Mouse (Mus musculus) frontal cortex, adult (tissue): ENCODE results near the gene Dusp13.

Experiments
- ATAC-seq: cut with Nextera tagmentation; 2 replicates; pipeline ENCODE4 v1.9.2; 2017; ENCODE audit warnings: mild to moderate bottlenecking, moderate library complexity, mixed read lengths; ENCODE audit not compliant: low TSS enrichment

Gene Dusp13

GRCm38 (mm10) chr14:21703255-21703654 is 47.7 kb downstream of the Dusp13 start:
- peak; percentile 25; the same call in 1 of the 2 replicates for ATAC-seq

- no peak for ATAC-seq
Observed at GRCm38 (mm10) chr14:21702691-21703090, 48.3 kb downstream of the Dusp13 start.

- no peak for ATAC-seq
Observed at GRCm38 (mm10) chr14:21696186-21696830, 54.7 kb downstream of the Dusp13 start.

GRCm38 (mm10) chr14:21695020-21695419 is 56.0 kb downstream of the Dusp13 start:
- ATAC-seq = no peak

- ATAC-seq = no peak
Observed at GRCm38 (mm10) chr14:21691070-21691469, 59.9 kb downstream of the Dusp13 start.

- no peak for ATAC-seq
Observed at GRCm38 (mm10) chr14:21686376-21687279, 64.4 kb downstream of the Dusp13 start.

- ATAC-seq = peak; percentile 77
Observed at GRCm38 (mm10) chr14:21685411-21686146, 65.4 kb downstream of the Dusp13 start.

- no peak for ATAC-seq
Observed at GRCm38 (mm10) chr14:21683834-21684233, 67.1 kb downstream of the Dusp13 start.
